In the genomic region with DNA sequence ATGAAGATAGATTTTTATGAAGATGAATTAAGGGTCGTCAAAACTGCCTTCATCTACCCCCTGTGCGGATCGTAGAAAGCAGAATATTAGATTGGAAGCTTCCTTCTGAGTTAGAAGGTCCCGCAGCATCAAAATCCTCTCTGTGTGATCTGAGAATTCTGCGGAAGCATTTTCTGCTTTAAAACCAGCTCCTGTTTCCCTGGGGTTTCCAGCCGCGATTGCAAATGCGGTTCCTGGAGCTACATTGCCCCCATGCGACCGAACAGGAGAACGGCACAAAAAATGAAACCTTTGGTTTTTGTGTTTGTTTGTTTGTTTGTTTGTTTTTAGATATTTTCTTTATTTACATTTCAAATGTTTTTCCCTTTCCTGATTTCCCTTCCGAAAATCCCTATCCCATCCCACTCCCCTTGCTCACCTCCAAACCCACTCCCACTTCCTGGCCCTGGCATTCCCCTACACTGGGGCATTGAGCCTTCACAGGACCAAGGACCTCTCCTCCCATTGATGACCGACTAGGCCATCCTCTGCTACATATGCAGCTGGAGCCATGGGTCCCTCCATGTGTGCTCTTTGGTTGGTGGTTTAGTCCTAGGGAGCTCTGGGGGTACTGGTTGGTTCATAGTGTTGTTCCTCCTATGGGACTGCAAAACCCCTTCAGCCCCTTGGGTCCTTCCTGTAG, we compare ENCODE assay signal across 8 mouse cellular contexts. TPM values are rescaled to one million over a fixed set of nuclear protein-coding genes. Genes with fewer than 3 reads are reported as not detected.
DNase-seq lines count a peak whose midpoint lies in the region; ATAC-seq and TF ChIP-seq lines count a peak whose summit lies in the region.
"Not testable (repeated sequence)": the region's sequence is repeated elsewhere in the genome, so short reads cannot be mapped to it uniquely, and the experiment has no call there.

No protein-coding gene starts in this region.

- H3K9me3 ChIP-seq in forebrain, embryonic 16.5 days (ENCODE audit: control insufficient read depth, low read length); limb, embryonic 14.5 days (ENCODE audit: control insufficient read depth, low read length); neural tube, embryonic 13.5 days: not testable (repeated sequence)

- H3K27ac ChIP-seq in forebrain, embryonic 16.5 days (ENCODE audit: low read length); limb, embryonic 14.5 days (replicated peaks; ENCODE audit: low read depth, low read length); neural tube, embryonic 13.5 days (replicated peaks): not testable (repeated sequence)

- 11% methylated on average over 13 of the region's 13 CpGs for WGBS in forebrain, embryonic 16.5 days
- WGBS in limb, embryonic 14.5 days = 12% methylated on average over 13 of the region's 13 CpGs
- 11% methylated on average over 13 of the region's 13 CpGs for WGBS in neural tube, embryonic 13.5 days

- DNase-seq in ZHBTc4 (ENCODE audit: low read depth, low spot score) = peak; percentile 61
- DNase-seq in cerebellum, postnatal 10 days = peak; percentile 85 to 88
- peak; percentile 58 for DNase-seq in heart, postnatal 4 days
- DNase-seq in kidney, postnatal 4 days = peak; percentile 63 to 65
- DNase-seq in limb, embryonic 14.5 days (ENCODE audit: low spot score) = peak; percentile 55
- peak; percentile 12 for DNase-seq in testis, postnatal 14 days (ENCODE audit: low spot score)

- not testable (repeated sequence) for H3K4me1 ChIP-seq in forebrain, embryonic 16.5 days (replicated peaks; ENCODE audit: control insufficient read depth, insufficient read depth, low read length); limb, embryonic 14.5 days (ENCODE audit: control insufficient read depth, insufficient read depth, low read length); neural tube, embryonic 13.5 days (replicated peaks)

- H3K4me2 ChIP-seq in forebrain, embryonic 16.5 days (ENCODE audit: low read length) = not testable (repeated sequence)
- H3K4me2 ChIP-seq in limb, embryonic 14.5 days (replicated peaks; ENCODE audit: low read depth, low read length, severe bottlenecking) = peak overlapping the region; percentile 25; the same call in 1 of the 2 replicates
- H3K4me2 ChIP-seq in neural tube, embryonic 13.5 days = peak overlapping the region; percentile 40

- H3K4me3 ChIP-seq in forebrain, embryonic 16.5 days (replicated peaks; ENCODE audit: low read length); limb, embryonic 14.5 days (replicated peaks; ENCODE audit: low read length); neural tube, embryonic 13.5 days: not testable (repeated sequence)

- not testable (repeated sequence) for TF ChIP-seq POLR2A in limb, embryonic 14.5 days (IDR thresholded peaks at IDR 0.05; ENCODE audit: borderline replicate concordance, extremely low read depth, insufficient read depth, insufficient read length)

- H3K9ac ChIP-seq in forebrain, embryonic 16.5 days (replicated peaks; ENCODE audit: low read depth, low read length); limb, embryonic 14.5 days (ENCODE audit: low read depth, low read length, severe bottlenecking); neural tube, embryonic 13.5 days: not testable (repeated sequence)

- H3K36me3 ChIP-seq in forebrain, embryonic 16.5 days (ENCODE audit: control insufficient read depth, insufficient read depth); limb, embryonic 14.5 days (ENCODE audit: control insufficient read depth, insufficient read depth, low read length); neural tube, embryonic 13.5 days: not testable (repeated sequence)

- not testable (repeated sequence) for H3K27me3 ChIP-seq in forebrain, embryonic 16.5 days (replicated peaks; ENCODE audit: control insufficient read depth, insufficient read depth, low read length); limb, embryonic 14.5 days (ENCODE audit: control insufficient read depth, insufficient read depth, low read length); neural tube, embryonic 13.5 days

- ATAC-seq in forebrain, embryonic 16.5 days = peak; percentile 68
- not testable (repeated sequence) for ATAC-seq in limb, embryonic 14.5 days (ENCODE audit: low FRiP score, low read depth)
- ATAC-seq in neural tube, embryonic 13.5 days (ENCODE audit: low read depth) = peak; percentile 65

RNA-seq across cellular contexts. Expression of a gene that starts 45.6 kb away (rescaled TPM):
- polyA plus RNA-seq in forebrain, embryonic 16.5 days (2015; fragmentation: Nextera tagmentation; extraction: Ambion mirVana) = 32.9 and 35.8 TPM in 2 replicates
- under 1 TPM; 0.64 to 0.70 TPM for total RNA-seq in heart, postnatal 4 days (2021)
- polyA plus RNA-seq in limb, embryonic 14.5 days (2012; rRNA removed) = 8.0 and 9.8 TPM in 2 replicates
- polyA plus RNA-seq in limb, embryonic 14.5 days (2014; fragmentation: Nextera tagmentation; extraction: Ambion mirVana) = 11.8 and 12.6 TPM in 2 replicates
- 47.7 TPM in 2 replicates for polyA plus RNA-seq in neural tube, embryonic 13.5 days (2015; fragmentation: Nextera tagmentation; extraction: Ambion mirVana)

Comparison
In these comparisons a context has a peak if more than half of its experiments do, and no peak if none do; other contexts are left out.
1. DNase-seq: peak in every context shown above with its lines; median percentile 86 in cerebellum, postnatal 10 days; 64 in kidney, postnatal 4 days; 61 in ZHBTc4; 58 in heart, postnatal 4 days; 55 in limb, embryonic 14.5 days; 12 in testis, postnatal 14 days.